Comparison of ENCODE assay signal across 8 mouse cellular contexts in the genomic region with DNA sequence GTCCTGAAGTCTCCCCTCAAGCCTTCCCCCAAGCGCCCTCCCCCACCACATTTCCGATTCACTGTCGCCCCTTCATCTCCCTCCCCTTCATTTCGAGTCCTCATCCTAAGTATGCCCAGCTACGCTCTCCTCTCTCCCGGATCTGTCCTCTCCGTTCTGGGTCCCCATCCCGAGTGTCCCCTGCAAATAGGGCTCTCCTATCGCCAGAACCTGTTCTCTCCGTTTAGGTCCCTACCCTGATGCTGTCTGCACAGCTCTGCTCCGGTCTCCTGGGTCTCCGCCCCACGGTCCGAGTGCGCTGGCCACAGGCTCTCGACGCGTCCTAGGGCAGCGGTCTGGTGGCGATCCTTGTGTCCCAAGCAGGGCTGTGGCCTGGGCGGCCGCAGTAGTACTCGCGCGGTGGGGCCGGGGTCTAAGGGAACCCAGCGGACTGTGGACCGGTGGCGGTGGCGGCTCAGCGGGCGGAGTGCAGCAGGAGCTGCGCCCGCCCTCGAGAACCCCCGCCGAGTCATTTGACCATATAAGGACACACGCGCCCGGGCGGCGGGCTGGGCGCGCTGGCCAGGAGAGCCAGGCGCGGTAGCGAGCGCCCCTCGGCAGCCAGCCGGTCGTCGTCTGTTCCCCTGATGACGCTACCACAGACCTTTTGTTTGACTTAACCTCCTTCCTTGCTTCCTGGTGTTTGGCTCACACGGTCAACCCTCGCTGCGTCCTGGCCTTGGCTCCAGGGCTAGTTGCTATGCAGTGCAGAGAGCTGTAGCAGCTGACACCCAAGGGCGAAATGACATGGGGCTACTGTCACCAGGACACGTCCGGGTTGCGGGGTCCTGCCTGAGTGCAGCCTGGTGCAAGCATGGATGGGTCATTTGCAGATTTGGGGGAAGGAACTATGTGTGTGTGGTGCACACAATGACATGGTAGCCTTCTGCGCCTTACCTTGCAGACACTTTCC. TPM values are rescaled to one million over a fixed set of nuclear protein-coding genes. Genes with fewer than 3 reads are reported as not detected.
DNase-seq lines count a peak whose midpoint lies in the region; ATAC-seq and TF ChIP-seq lines count a peak whose summit lies in the region.

No protein-coding gene starts in this region.

- TF ChIP-seq CTCF in E14TG2a.4 (conservative IDR thresholded peaks at IDR 0.05; ENCODE audit: low read length) = no peak
- no peak for TF ChIP-seq CTCF in lung, postnatal 0 days (IDR thresholded peaks at IDR 0.05)

- H3K4me2 ChIP-seq in hindbrain, embryonic 11.5 days (replicated peaks; ENCODE audit: low read depth, low read length) = peak overlapping the region; percentile 88
- H3K4me2 ChIP-seq in lung, postnatal 0 days (replicated peaks; ENCODE audit: low read depth, low read length) = peak overlapping the region; percentile 91

- ATAC-seq in frontal cortex, adult (ENCODE audit: low TSS enrichment) = peak; percentile 79
- ATAC-seq in hindbrain, embryonic 11.5 days (ENCODE audit: low FRiP score) = peak; percentile 94
- peak; percentile 93 for ATAC-seq in lung, postnatal 0 days

- peaks cover 11% of the 10 kb centered on the region; the same call in 1 of the 2 replicates for H3K9me3 ChIP-seq in E14TG2a.4 (ENCODE audit: low read length)
- no peaks in the 10 kb centered on the region for H3K9me3 ChIP-seq in hindbrain, embryonic 11.5 days (ENCODE audit: control insufficient read depth, low read length)
- H3K9me3 ChIP-seq in lung, postnatal 0 days (ENCODE audit: low read length) = no peaks in the 10 kb centered on the region

- TF ChIP-seq EP300 in lung, postnatal 0 days (IDR thresholded peaks at IDR 0.05) = no peak

- peaks cover 24% of the 10 kb centered on the region for H3K4me1 ChIP-seq in E14TG2a.4 (replicated peaks; ENCODE audit: low read depth, low read length)
- no peaks in the 10 kb centered on the region for H3K4me1 ChIP-seq in hindbrain, embryonic 11.5 days (replicated peaks; ENCODE audit: control insufficient read depth, insufficient read depth, low read length)
- peaks cover 4% of the 10 kb centered on the region for H3K4me1 ChIP-seq in lung, postnatal 0 days (ENCODE audit: insufficient read depth, low read depth, low read length)

- no peaks in the 10 kb centered on the region for H3K36me3 ChIP-seq in E14TG2a.4 (ENCODE audit: insufficient read depth, low read length)
- H3K36me3 ChIP-seq in hindbrain, embryonic 11.5 days (ENCODE audit: control insufficient read depth, insufficient read depth, low read length) = no peaks in the 10 kb centered on the region
- H3K36me3 ChIP-seq in lung, postnatal 0 days (ENCODE audit: insufficient read depth, low read length) = no peaks in the 10 kb centered on the region

- peaks cover 48% of the 10 kb centered on the region for H3K27me3 ChIP-seq in E14TG2a.4 (ENCODE audit: insufficient read depth, low read length)
- H3K27me3 ChIP-seq in hindbrain, embryonic 11.5 days (ENCODE audit: control insufficient read depth, insufficient read depth, low read length) = no peaks in the 10 kb centered on the region; the same call in 1 of the 2 replicates
- H3K27me3 ChIP-seq in lung, postnatal 0 days (replicated peaks; ENCODE audit: insufficient read depth, low read length) = no peaks in the 10 kb centered on the region

- peak overlapping the region; percentile 77 for H3K9ac ChIP-seq in hindbrain, embryonic 11.5 days (ENCODE audit: low read depth, low read length)
- H3K9ac ChIP-seq in lung, postnatal 0 days (replicated peaks; ENCODE audit: low read depth) = peak overlapping the region; percentile 51

- 6% methylated on average over 54 of the region's 61 CpGs for WGBS in hindbrain, embryonic 11.5 days
- 4% methylated on average over 53 of the region's 61 CpGs for WGBS in lung, postnatal 0 days

- DNase-seq in c-Kit-positive CD71-negative TER-119-negative erythroid progenitor cells, embryonic 14.5 days (ENCODE audit: low read depth) = peak; percentile 20
- peak; percentile 81 for DNase-seq in hindbrain, embryonic 11.5 days (ENCODE audit: low spot score)
- DNase-seq in layer of hippocampus, postnatal 14 days (ENCODE audit: low spot score in 2 of 2) = peak; percentile 55 to 64
- DNase-seq in lung, postnatal 0 days (ENCODE audit: low spot score) = peak; percentile 73
- DNase-seq in ovary, postnatal 10 days (ENCODE audit: low spot score) = peak; percentile 50
- peak; percentile 70 for DNase-seq in thymus, postnatal 4 days

- peak overlapping the region; percentile 82 for H3K4me3 ChIP-seq in E14TG2a.4 (replicated peaks; ENCODE audit: low read length)
- peak overlapping the region; percentile 58 for H3K4me3 ChIP-seq in hindbrain, embryonic 11.5 days (ENCODE audit: low read depth, low read length)
- H3K4me3 ChIP-seq in lung, postnatal 0 days (ENCODE audit: low read depth, low read length) = peak overlapping the region; percentile 54

- H3K27ac ChIP-seq in hindbrain, embryonic 11.5 days (ENCODE audit: low read depth, low read length) = peak overlapping the region; percentile 36; the same call in 1 of the 2 replicates
- H3K27ac ChIP-seq in lung, postnatal 0 days (ENCODE audit: low read length) = no peak overlapping the region

RNA-seq across cellular contexts. Expression of gene Fhl2, which starts 33.0 kb away (rescaled TPM):
- 9.3 and 10.8 TPM in 2 replicates for polyA plus RNA-seq in hindbrain, embryonic 11.5 days (2014; fragmentation: Nextera tagmentation; extraction: Ambion mirVana)
- 10 to 100 TPM; 43.5 to 46.4 TPM for total RNA-seq in layer of hippocampus, postnatal 14 days (2021)
- polyA plus RNA-seq in lung, postnatal 0 days (2015; fragmentation: Nextera tagmentation; extraction: Ambion mirVana) = 21.0 and 22.3 TPM in 2 replicates

Comparison
In these comparisons a context has a peak if more than half of its experiments do, and no peak if none do; other contexts are left out.
1. DNase-seq: peak in every context shown above with its lines; median percentile 81 in hindbrain, embryonic 11.5 days; 73 in lung, postnatal 0 days; 70 in thymus, postnatal 4 days; 60 in layer of hippocampus, postnatal 14 days; 50 in ovary, postnatal 10 days; 20 in c-Kit-positive CD71-negative TER-119-negative erythroid progenitor cells, embryonic 14.5 days.